Mouse (Mus musculus): ENCODE measurements at regions not wholly inside any gene's neighbourhood (a gene's known extent, or its start where the extent isn't known, plus 50 kb on each side); places are given as distances from the start of the nearest gene placed in this dataset.
A peak's percentile ranks its signal among the peaks of the same experiment; 100 is the strongest.

GRCm38 (mm10) chr3:12635857-12636256 lies 1844.6 kb upstream of the Slc7a12 start:
- peak in 1 of 2 experiments; percentile 0 for DNase-seq (ENCODE audit: low spot score in 2 of 2)
- intact Hi-C loops (cut with DNase I): no loop called here

DNA sequence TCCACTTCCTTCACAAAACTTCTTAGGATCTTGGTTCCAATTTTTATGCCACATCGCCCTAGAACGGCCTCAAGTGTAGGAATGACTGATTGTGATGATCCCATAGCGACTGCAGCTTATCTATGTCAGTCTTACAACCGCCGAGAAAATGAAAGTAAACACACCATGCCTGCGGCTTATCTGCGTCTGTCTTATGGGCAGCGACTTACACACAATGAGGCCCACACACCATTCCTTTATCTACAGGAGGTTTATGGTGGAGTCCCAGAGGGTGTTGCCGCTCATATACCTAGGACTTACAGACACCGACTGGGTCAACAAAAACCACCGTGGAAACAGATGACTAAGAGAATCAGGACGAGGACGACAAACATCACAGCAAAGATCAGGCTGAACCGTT lies 1817.0 kb upstream of the Slc7a12 start:
- no peak for DNase-seq (ENCODE audit: low spot score in 2 of 2)
- intact Hi-C loops (cut with DNase I): no loop called here

All from left cerebral cortex, postnatal 14 days (tissue).